Mouse (Mus musculus): Measurements from ENCODE around the gene Slitrk1. TPM values are rescaled to one million over a fixed set of nuclear protein-coding genes. Genes with fewer than 3 reads are reported as not detected.

Gene Slitrk1
- polyA plus RNA-seq (2016; fragmentation: Nextera tagmentation; extraction: Ambion mirVana): 17.1 and 20.4 TPM in 2 replicates

DNA sequence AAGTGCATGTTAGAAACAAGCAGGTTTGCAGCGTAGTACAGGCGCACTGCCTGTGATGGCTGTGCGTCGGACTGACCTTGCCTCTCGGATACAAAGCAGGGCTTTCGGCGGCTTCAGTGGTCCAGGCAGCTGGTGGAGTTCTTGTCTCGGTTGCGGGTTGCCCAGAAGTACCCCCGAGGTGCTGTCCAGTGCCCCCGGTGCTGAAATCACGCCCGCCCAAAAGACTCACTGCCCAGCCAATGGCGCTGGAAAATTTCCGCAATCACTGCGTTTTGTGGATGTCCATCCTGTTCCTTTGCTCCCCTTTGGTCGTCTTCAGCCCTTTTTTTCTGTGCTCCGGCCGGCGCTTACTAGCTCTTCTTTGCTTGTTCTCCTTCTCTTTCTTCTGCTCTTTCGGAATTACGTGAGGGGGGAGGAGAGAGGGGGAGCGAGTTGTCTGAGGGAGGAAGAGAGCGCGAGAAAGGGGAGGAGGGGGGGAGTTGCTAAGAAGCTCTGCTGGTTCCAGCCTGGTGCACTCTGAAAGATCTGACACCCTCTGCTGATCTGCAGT is at the start of gene Slitrk1:
Slitrk1 (minus strand) TSS at position 445 of the 550 bp plus-strand sequence.
- peak within 1 kb of the TSS; percentile 63 for H3K4me3 ChIP-seq
- peak within 1 kb of the TSS; percentile 79 for H3K9ac ChIP-seq
- peaks cover 11% of the 10 kb centered on the region for H3K4me1 ChIP-seq
- H3K27ac ChIP-seq: peak within 1 kb of the TSS; percentile 93
- H3K36me3 ChIP-seq: no peaks in the 10 kb centered on the region
- peak within 1 kb of the TSS; percentile 81 for H3K4me2 ChIP-seq (replicated peaks)
- under 1% methylated on average over 23 of the region's 25 CpGs for WGBS
- no peaks in the 10 kb centered on the region for H3K27me3 ChIP-seq
- peak; percentile 75 for ATAC-seq (ENCODE audit: low FRiP score)
- H3K9me3 ChIP-seq (replicated peaks): no peaks in the 10 kb centered on the region

DNA sequence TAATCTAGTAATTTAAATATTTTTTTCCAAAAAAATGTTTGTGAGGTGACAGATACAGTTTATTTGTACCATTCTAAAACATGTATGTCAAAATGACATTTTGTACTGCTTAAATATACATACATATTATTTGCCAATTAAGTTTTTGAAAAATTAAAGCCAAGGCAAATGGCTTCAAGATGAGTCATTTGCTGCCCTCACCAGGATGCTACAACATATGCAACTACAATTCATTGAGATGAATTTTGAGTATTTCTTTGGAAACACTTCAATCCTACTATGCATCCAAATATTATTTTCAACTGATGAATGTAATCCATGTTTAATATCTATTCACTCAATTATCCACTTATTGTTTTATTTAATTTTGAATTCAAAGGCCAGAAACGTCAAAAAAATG is 21.8 kb upstream of the Slitrk1 start:
- no peaks in the 10 kb centered on the region for H3K27me3 ChIP-seq
- H3K4me2 ChIP-seq (replicated peaks): no peak overlapping the region
- H3K4me3 ChIP-seq: no peak overlapping the region
- 76% methylated on average over 1 of the region's 1 CpGs for WGBS
- no peaks in the 10 kb centered on the region for H3K9me3 ChIP-seq (replicated peaks)
- H3K4me1 ChIP-seq: no peaks in the 10 kb centered on the region
- H3K9ac ChIP-seq: no peak overlapping the region
- H3K36me3 ChIP-seq: no peaks in the 10 kb centered on the region
- ATAC-seq (ENCODE audit: low FRiP score): no peak
- no peak overlapping the region for H3K27ac ChIP-seq

DNA sequence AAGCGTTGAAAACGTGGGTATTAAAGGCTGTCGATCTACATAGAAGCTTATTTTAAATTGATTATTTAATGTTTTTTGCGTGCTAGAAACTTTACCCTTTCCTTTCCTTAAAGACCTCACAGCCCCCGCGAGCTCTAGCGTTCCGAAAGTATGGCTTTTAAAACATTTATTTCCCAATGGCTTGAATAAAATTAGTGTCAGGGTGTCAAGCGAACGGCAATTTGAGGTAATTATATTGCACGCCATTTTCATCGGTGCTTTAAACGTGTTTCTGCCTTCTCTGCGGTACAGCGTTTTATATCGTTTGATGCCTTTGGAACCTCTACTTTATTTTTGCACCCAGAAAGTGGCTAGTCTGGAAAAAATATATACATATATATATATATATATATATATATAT is 378 bp upstream of the Slitrk1 start:
- Histone ChIP-seq H3K9me3 (replicated peaks) (no peaks in the 10 kb centered on the region), H3K36me3 (no peaks in the 10 kb centered on the region), H3K27ac (peak overlapping the region; percentile 93; the same call in 1 of the 2 replicates), H3K4me1 (peaks cover 11% of the 10 kb centered on the region), H3K4me3 (peak overlapping the region; percentile 63), H3K4me2 (replicated peaks) (peak overlapping the region; percentile 81), H3K27me3 (no peaks in the 10 kb centered on the region), H3K9ac (0 out of 2 replicates have a peak overlapping the region, but pooled peaks have one; percentile 49)
- no peak for ATAC-seq (ENCODE audit: low FRiP score)
- WGBS: 7% methylated on average over 16 of the region's 16 CpGs

DNA sequence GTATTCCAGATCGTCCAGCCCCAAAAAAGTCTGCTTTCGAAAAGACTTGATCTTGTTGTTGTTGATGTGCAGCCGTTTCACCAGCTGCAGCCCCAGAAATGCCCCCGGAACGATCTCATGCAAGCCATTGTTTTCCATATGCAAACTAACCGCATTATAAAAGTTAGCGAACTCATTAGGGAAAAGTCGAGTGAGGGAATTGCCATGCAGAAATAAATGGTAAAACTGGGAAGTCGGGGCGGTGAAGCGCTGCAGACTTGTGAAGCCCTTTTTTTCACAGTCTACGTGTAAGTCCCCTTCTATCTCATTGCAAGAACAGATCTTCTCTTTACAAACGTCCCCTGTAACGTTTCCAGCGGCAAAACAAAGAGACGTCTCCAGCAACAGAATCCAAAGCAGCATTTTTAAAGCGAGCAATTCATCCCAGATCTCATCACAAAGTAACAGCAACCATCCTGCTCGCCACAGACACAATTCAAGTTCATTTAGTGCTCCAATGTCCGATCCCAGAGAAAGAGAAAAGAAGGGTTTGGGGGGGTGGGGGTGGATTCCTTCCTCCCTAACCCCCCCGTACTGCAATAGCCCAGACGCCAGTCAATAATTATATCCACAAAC is 975 bp downstream of the Slitrk1 start:
- Histone ChIP-seq H3K27me3 (no peaks in the 10 kb centered on the region), H3K9me3 (replicated peaks) (no peaks in the 10 kb centered on the region), H3K27ac (peak overlapping the region; percentile 93), H3K9ac (peak overlapping the region; percentile 79), H3K4me3 (peak overlapping the region; percentile 63), H3K4me1 (peaks cover 11% of the 10 kb centered on the region), H3K4me2 (replicated peaks) (peak overlapping the region; percentile 81), H3K36me3 (no peaks in the 10 kb centered on the region)
- WGBS: 1% methylated on average over 21 of the region's 21 CpGs
- ATAC-seq (ENCODE audit: low FRiP score): no peak

DNA sequence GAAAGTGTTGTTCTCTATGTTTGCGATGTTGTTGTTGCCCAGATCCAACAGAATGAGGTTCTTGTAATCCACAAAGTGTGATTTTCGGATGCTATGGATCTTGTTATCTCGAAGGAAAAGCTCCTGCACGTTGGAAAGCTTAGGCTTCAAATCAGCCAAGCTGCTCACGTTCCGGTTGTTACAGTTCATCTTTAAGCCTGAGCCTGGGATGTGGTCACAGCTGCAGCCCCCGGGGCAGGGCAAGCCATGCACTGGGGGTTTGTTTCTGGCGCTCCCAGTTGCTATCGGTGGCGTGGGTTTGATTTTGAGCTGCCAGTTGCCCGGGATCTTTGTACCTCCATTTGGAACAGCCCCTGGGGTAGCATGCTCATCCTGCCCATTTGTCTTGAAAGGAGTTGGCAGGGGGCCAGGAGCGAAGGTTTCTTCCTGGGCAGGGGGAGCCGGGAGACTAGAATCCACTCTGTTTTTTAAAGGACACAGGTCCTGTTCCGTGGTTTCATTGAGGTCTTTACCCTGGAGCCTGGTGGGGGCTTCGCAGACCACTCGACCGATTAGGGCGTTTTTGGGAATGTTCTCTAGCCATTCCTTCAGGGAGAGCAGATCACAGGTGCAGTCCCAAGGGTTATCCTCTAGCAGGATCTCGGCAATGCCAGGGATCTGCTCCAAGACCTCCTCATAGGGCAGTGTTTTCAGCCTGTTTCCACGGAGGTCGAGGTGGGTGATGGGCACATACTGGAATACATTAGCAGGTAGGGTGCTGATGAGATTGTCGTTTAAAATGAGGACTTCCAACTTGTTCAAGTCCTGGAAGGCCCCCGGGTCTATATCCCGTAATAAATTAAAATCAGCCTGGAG is 1.7 kb downstream of the Slitrk1 start:
- WGBS: 1% methylated on average over 24 of the region's 24 CpGs

DNA sequence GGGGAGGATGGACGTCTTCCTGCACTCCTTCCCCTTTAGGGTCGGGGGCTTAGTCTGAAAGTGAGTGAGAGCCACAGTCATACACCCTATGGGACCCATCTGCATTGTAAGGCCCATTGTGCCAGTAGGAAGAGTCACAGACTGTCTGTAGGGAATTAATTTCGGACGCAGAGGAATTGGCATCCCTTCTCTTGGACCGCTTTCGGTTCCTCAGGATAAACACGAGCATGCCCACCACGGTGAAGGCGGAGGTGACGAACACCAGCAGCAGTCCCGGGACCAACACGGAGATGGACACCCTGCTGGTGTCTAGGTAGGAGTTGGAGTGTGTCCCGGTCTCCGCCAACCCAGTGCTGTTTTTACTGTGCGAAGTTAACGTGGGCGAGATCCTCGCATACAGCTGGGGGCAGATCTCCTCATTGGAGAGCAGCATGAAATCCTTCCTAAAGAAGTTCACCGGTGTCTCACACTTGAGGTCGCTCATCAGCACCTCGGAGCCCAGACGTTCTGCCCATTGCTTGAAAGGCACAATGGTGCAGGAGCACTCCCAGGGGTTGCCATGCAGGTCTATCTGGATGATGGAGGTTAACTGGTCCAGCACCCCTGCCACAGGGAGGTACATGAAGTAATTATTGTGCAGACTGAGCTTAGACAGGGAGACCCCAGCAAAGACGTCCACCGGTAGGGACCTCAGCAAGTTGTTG is 2.7 kb downstream of the Slitrk1 start:
- H3K4me3 ChIP-seq: peak overlapping the region; percentile 63
- no peaks in the 10 kb centered on the region for H3K27me3 ChIP-seq
- under 1% methylated on average over 24 of the region's 24 CpGs for WGBS
- peak overlapping the region; percentile 79 for H3K9ac ChIP-seq
- peak; percentile 12; the same call in 1 of the 2 replicates for ATAC-seq (ENCODE audit: low FRiP score)
- H3K36me3 ChIP-seq: no peaks in the 10 kb centered on the region
- H3K4me2 ChIP-seq (replicated peaks): peak overlapping the region; percentile 81
- H3K9me3 ChIP-seq (replicated peaks): no peaks in the 10 kb centered on the region
- H3K27ac ChIP-seq: peak overlapping the region; percentile 93
- peaks cover 11% of the 10 kb centered on the region for H3K4me1 ChIP-seq

More for the DNA sequence above, 1.7 kb downstream of the Slitrk1 start:
- Histone ChIP-seq H3K9ac (peak overlapping the region; percentile 79), H3K27ac (peak overlapping the region; percentile 93), H3K36me3 (no peaks in the 10 kb centered on the region), H3K4me2 (replicated peaks) (peak overlapping the region; percentile 81), H3K9me3 (replicated peaks) (no peaks in the 10 kb centered on the region), H3K27me3 (no peaks in the 10 kb centered on the region), H3K4me3 (peak overlapping the region; percentile 63), H3K4me1 (peaks cover 11% of the 10 kb centered on the region)
- ATAC-seq (ENCODE audit: low FRiP score): peak; percentile 33

DNA sequence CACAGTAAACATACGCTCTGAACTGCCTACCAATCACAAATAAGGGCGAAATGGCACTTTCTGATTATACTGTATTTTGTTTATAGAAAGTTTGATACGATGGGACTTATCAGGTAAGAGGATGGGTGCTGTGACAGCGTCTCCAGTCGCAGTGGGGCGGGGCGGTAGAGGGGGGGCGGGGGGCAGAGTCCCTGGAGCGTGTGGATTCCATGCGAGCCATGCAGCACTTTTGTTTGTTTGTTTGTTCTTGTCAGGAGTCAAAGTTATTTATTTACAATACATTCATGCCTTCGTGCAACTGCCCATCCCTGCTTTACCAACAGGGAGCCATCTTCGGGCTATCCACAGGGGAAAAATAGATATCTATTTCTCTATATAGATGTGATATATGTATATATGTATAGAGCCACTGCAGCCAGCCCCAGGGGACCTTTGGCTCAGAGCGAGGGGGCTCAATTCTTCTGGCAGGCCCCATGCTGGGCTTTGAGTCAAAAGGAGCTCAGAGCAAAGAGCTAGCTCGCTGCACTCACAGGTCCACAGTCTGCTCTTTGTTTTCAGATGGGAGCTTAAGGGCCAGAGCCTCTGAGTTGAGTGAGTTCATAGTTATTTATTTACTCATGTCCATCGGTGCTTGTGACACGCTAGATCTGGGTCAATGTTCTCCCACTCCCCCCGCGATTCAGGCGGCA is 3.4 kb downstream of the Slitrk1 start:
- WGBS: 1% methylated on average over 19 of the region's 19 CpGs
- peak; percentile 20; the same call in 1 of the 2 replicates for ATAC-seq (ENCODE audit: low FRiP score)
- H3K9ac ChIP-seq: peak overlapping the region; percentile 79
- no peaks in the 10 kb centered on the region for H3K9me3 ChIP-seq (replicated peaks)
- H3K27ac ChIP-seq: peak overlapping the region; percentile 93
- H3K27me3 ChIP-seq: no peaks in the 10 kb centered on the region
- no peaks in the 10 kb centered on the region for H3K36me3 ChIP-seq
- peak overlapping the region; percentile 63 for H3K4me3 ChIP-seq
- peak overlapping the region; percentile 81 for H3K4me2 ChIP-seq (replicated peaks)
- H3K4me1 ChIP-seq: peaks cover 11% of the 10 kb centered on the region

DNA sequence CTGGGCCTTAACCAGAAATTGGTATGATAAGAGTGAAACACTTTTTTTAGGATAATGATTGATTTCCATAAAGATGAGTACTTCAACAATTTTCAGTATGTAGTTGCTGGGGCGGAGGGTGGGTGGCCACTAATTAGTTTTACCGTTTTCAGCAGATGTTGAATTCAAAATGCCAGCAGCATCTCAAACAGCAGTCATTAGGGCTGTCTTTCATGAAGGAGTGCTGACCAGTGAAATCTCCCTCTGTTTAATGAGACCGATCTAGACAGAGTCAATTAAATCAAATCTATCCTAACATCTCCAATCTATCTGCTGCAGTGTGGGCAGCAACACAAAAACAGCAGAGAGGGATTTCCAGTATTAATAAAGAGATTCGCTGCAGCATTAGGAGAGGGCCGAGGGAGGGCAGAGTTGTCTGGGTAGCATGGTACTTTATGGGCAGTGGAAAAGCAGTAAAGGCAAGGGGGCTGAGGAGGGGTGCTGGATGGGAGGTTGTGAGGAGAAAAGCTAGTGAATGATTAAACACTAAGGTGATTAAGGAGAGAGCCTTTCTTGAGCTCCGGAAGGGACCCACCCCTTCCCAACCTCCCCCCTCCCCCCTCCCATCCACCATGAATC is 4.5 kb downstream of the Slitrk1 start:
- Histone ChIP-seq H3K4me1 (peaks cover 11% of the 10 kb centered on the region), H3K36me3 (no peaks in the 10 kb centered on the region), H3K4me3 (peak overlapping the region; percentile 24), H3K27ac (peak overlapping the region; percentile 53), H3K4me2 (replicated peaks) (peak overlapping the region; percentile 81), H3K9me3 (replicated peaks) (no peaks in the 10 kb centered on the region), H3K9ac (no peak overlapping the region), H3K27me3 (no peaks in the 10 kb centered on the region)
- peak; percentile 20 for ATAC-seq (ENCODE audit: low FRiP score)
- 14% methylated on average over 6 of the region's 6 CpGs for WGBS

DNA sequence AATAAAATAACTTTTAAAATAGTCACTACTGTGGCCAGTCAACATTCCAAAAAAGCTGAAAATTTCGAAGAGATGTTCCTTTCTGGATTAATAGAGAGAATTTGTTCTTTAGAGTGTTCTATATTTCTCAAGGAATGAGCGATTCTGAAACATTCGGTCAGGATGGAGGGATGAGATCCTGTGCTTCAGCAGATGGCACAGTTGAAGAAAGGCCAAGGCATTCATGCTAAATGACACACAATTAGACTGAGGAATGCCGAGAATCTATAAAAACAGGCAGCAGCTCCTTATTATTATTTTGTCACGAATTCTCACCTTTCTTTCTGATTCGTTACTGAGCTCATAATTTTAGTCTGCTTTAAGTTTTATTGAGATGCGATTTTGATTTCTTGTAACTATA is 15.4 kb downstream of the Slitrk1 start:
- no peaks in the 10 kb centered on the region for H3K27me3 ChIP-seq
- no peak for ATAC-seq (ENCODE audit: low FRiP score)
- WGBS: 82% methylated on average over 7 of the region's 7 CpGs
- no peak overlapping the region for H3K4me2 ChIP-seq (replicated peaks)
- H3K4me3 ChIP-seq: no peak overlapping the region
- no peaks in the 10 kb centered on the region for H3K9me3 ChIP-seq (replicated peaks)
- H3K4me1 ChIP-seq: no peaks in the 10 kb centered on the region
- H3K27ac ChIP-seq: no peak overlapping the region
- no peaks in the 10 kb centered on the region for H3K36me3 ChIP-seq
- no peak overlapping the region for H3K9ac ChIP-seq

DNA sequence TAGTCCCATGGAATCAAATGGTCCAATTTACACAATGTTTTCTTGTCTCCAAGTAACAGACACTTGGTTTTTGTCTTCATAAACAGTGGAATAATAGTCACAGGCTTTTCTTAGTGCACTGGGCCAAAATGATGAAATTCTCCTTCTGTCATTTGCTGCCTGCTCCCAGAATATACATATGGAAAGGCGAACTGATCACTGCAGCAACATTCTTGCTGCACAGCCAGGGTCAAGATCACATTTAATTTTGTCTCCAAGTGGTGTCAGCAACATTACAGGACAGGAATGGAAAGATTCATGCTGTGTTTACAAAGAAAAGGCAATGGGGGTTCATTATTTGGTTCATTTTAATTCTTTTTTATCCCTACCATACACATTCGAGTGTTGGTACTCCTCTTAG is 18.5 kb downstream of the Slitrk1 start:
- H3K27ac ChIP-seq: no peak overlapping the region
- ATAC-seq (ENCODE audit: low FRiP score): no peak
- H3K36me3 ChIP-seq: no peaks in the 10 kb centered on the region
- no peaks in the 10 kb centered on the region for H3K9me3 ChIP-seq (replicated peaks)
- no peaks in the 10 kb centered on the region for H3K27me3 ChIP-seq
- WGBS: 55% methylated on average over 2 of the region's 2 CpGs
- H3K4me3 ChIP-seq: no peak overlapping the region
- no peaks in the 10 kb centered on the region for H3K4me1 ChIP-seq
- H3K4me2 ChIP-seq (replicated peaks): no peak overlapping the region
- H3K9ac ChIP-seq: no peak overlapping the region

DNA sequence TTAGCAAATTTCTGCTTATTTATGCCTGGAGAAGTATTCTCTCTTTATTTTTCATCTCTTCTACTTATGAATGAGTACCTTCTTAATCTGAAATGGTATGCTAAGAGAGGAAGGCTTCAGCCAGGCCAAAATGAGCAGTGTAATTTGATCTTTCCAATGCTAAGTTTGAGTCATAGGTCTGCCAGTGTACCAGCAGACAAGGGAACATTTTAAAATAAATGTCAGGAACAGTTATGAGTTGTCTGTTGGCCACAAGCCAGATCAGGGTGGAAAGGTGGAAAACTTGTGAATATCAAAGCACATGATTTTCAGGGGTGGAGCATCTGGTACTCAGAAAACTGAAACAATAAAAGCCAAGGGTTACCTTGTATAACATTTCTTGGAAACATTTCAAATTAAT is 46.1 kb downstream of the Slitrk1 start:
- Histone ChIP-seq H3K4me3 (no peak overlapping the region), H3K27ac (no peak overlapping the region), H3K36me3 (no peaks in the 10 kb centered on the region), H3K9me3 (replicated peaks) (no peaks in the 10 kb centered on the region), H3K4me2 (replicated peaks) (no peak overlapping the region), H3K27me3 (no peaks in the 10 kb centered on the region), H3K4me1 (no peaks in the 10 kb centered on the region), H3K9ac (no peak overlapping the region)
- ATAC-seq (ENCODE audit: low FRiP score): no peak

Data from hindbrain, embryonic 12.5 days (tissue).